Mouse (Mus musculus): ENCODE data around the gene Sigmar1.
A peak's percentile ranks its signal among the peaks of the same experiment; 100 is the strongest.
"Not testable (repeated sequence)": the region's sequence is repeated elsewhere in the genome, so short reads cannot be mapped to it uniquely, and the experiment has no call there.

The Sigmar1 gene

DNA sequence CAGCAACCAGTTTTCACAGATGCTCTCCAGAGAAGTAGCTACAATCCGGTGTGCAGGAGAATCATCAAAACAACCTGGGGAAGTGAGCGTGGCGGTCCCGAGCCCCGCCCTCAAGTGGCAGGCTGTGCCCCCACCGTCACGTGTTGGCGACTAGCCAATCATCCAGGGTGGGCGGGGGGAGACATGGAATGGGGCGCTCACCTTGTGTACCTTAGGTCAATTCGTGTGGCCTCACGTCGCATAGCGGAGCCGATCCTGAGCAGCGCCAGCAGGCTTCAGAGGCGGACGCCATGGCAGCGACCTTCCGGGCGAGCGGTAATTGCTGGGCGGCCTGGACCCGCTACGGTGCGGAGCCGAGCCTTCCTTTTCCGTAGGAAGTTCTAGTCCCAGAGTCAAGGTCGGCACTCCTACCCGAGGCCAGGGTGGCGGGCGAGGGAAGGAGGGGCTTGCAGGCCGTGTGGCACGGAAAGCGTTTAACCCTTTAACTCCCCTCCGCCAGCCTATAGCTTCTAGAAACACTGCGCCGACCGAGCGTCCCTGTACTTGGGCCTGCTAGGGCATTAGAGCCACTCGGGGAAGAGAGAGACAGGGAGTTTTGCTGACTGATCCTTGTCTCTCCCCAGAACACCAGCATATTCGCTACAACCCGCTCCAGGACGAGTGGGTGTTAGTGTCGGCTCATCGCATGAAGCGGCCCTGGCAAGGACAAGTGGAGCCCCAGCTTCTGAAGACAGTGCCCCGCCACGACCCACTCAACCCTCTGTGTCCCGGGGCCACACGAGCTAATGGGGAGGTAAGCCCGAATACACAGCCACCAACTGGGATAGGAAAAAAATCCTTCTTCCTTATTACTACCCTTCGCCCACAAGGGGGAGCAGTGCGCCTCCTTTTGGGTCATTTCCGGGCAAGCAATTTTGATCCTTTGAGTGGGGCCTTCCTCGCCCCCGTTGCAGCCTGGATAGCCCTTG, at the start of gene Sigmar1:
Gene Sigmar1 (minus strand): TSS at position 820 of the 968 bp plus-strand sequence.
- peak; percentile 87 for DNase-seq (ENCODE audit: extremely low spot score)

- not testable (repeated sequence) for DNase-seq (ENCODE audit: extremely low spot score)
Measured at GRCm38 (mm10) chr4:41783197-41783596, 27.2 kb upstream of the Sigmar1 start.

GRCm38 (mm10) chr4:41782711-41783110, 26.8 kb upstream of the Sigmar1 start:
- DNase-seq (ENCODE audit: extremely low spot score) = not testable (repeated sequence)

GRCm38 (mm10) chr4:41781748-41782485, 26.0 kb upstream of the Sigmar1 start:
- not testable (repeated sequence) for DNase-seq (ENCODE audit: extremely low spot score)

- DNase-seq (ENCODE audit: extremely low spot score) = not testable (repeated sequence)
Measured at GRCm38 (mm10) chr4:41781271-41781670, 25.3 kb upstream of the Sigmar1 start.

GRCm38 (mm10) chr4:41775840-41776239, 19.9 kb upstream of the Sigmar1 start:
- not testable (repeated sequence) for DNase-seq (ENCODE audit: extremely low spot score)

GRCm38 (mm10) chr4:41774506-41774905, 18.5 kb upstream of the Sigmar1 start:
- not testable (repeated sequence) for DNase-seq (ENCODE audit: extremely low spot score)

DNA sequence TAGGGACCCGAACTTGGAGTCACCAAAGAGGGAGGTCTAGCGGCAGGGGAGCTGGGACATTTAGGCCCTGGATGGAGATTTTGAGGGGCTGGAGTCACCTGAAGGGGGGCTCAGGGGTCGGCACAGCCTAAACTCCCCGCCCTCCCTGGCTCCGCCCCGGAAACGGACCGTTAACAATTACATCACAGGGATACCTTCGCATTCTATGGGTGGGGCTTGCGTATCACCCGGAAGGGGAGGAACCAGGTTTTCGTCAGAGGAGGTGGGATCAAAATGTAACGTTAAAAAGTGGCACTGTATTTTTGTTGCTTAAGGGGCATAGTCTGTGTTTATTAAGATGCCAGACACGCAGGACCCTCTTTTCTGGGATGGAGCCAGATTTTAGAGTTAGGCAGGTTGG, 18.0 kb upstream of the Sigmar1 start, which contains the start of gene Ccl27a:
Gene Ccl27a (minus strand): TSS at position 246 of the 400 bp plus-strand sequence.
- DNase-seq (ENCODE audit: extremely low spot score) = peak; percentile 83

GRCm38 (mm10) chr4:41773502-41773901, 17.5 kb upstream of the Sigmar1 start:
- peak; percentile 76 for DNase-seq (ENCODE audit: extremely low spot score)

- not testable (repeated sequence) for DNase-seq (ENCODE audit: extremely low spot score)
Measured at GRCm38 (mm10) chr4:41772946-41773345, 17.0 kb upstream of the Sigmar1 start.

- not testable (repeated sequence) for DNase-seq (ENCODE audit: extremely low spot score)
Measured at GRCm38 (mm10) chr4:41767301-41767700, 11.3 kb upstream of the Sigmar1 start.

DNA sequence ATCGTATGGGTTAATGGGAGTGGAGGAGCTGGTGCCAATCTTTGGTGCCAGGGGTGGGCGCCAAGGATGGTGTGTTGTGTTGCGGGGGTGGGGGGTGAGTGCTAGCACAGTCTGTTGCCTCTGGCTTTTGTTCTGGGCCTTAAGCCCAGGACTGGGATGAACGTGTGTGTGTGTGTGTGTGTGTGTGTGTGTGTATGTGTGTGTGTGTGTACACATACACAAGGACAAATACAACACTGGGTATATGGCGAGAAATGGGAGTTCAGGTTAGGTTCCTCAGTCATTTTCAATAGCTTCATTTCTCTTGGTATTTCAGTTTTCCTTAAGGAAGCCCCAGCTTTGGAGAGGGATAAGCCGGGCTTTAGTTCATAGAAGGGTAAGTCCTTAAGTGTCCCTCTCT, 7.2 kb upstream of the Sigmar1 start:
- not testable (repeated sequence) for DNase-seq (ENCODE audit: extremely low spot score)

GRCm38 (mm10) chr4:41762688-41763114, 6.7 kb upstream of the Sigmar1 start:
- DNase-seq (ENCODE audit: extremely low spot score) = not testable (repeated sequence)

DNA sequence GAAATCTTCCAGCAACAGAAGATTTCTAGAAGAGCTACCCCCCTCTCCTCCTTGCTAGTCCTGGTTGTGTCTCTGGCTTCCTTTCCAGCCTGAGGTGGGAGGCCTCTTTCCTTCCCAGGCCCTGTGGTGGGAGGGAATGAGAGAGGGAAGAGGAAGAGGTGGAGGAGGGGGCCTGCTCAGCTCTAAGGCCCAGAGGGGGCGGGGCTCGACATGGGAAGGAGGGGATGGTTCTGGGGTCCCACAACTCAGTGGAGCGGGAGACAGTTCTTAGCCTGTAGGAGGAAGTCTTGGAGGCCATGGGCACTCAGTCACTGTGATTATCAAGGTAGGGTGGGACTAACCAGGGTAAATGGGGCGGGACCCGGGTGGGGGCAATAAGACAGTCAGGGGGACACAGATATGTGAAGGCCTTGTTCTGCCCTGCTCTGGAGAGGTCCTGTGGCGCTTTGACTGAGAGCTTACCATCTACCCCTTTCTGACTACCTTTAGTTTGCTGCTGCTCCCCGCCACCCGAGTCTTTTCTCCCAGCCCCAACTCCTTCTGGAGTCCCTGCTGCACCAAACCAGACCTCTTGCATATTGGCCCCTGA, 6.2 kb upstream of the Sigmar1 start:
- peak; percentile 59 for DNase-seq (ENCODE audit: extremely low spot score)

DNA sequence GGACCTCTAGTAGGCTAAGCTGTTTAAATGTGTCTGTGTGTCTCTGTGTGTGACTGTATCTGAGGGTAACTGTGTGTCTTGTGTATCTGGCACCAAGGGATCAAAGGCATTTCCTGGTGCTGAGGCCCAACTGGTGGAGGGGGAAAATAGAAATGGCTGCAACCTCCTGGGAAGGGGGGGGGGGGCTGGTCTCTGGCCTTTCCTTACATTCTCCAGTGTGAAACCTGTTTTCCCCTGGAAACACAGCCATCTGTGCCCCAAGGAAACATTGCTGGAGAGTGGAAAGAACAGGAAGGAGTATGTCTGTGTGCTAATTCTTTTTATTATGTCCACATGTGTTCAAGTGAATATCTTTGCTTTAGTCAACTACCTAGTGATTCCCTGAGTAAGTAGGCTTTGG, 5.7 kb upstream of the Sigmar1 start:
- no peak for DNase-seq (ENCODE audit: extremely low spot score)

DNA sequence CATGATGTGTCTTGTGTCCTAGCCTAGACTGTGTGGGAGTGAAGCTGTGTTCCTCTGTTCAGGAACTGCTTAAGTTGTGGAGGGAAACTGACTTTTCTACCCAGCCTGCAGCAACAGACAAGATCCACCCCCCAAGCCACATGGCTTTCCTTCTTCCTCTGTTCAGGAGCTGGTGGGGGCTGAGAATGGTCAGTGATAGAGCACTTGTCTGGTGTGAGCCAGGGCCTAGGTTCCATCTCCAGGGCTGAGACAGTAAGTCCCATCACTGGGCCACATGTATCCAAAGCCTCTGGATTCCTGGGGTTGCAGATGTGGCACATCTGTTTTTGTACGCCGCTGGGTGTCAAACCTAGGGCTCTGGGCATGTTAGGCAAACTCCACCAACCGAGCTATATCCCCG, 5.0 kb upstream of the Sigmar1 start:
- DNase-seq (ENCODE audit: extremely low spot score) = no peak

GRCm38 (mm10) chr4:41760288-41760721, 4.3 kb upstream of the Sigmar1 start:
- peak; percentile 88 for DNase-seq (ENCODE audit: extremely low spot score)

- no peak for DNase-seq (ENCODE audit: extremely low spot score)
Measured at GRCm38 (mm10) chr4:41759656-41760287, 3.8 kb upstream of the Sigmar1 start.

DNA sequence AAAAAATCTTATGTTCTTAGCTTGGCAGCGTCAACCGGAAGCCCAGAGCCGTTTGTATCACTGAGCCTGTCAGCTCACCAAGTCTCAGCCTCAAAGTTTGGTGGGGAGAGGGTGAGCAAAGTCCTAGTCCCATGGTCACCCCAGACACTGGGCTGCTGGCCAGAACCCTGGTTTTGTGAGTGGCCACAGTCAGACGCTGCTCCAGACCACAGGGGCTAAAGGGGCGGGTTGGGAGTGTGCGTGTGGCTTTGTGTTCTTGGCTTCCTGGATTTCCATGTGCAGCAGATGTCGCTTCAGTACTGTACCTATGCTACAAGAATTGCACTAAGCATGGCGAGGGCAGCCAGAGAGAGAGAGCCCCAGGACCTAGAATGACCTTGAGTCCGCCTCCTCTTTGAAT, 3.2 kb upstream of the Sigmar1 start:
- DNase-seq (ENCODE audit: extremely low spot score) = no peak

GRCm38 (mm10) chr4:41758701-41759100, 2.7 kb upstream of the Sigmar1 start:
- DNase-seq (ENCODE audit: extremely low spot score) = no peak

DNA sequence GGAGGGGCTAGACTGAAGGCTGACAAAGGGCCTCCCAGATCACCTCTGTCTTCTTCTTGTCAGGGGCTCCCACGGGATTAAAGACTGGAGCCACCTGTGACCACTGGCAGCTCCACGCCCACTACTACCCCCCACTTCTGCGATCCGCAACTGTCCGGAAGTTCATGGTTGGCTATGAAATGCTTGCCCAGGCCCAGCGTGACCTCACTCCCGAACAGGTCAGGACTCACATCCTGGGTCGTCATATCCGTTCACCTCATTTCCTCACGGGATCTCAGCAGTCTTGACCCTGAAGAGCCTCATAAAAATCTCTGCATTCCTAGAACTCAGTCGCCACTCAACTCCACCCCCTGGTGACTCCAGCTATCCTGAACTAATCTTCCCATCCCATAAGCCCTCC, 2.1 kb upstream of the Sigmar1 start:
- no peak for DNase-seq (ENCODE audit: extremely low spot score)
